Mouse (Mus musculus): Measurements from ENCODE around the gene Trim15.

The Trim15 gene

DNA sequence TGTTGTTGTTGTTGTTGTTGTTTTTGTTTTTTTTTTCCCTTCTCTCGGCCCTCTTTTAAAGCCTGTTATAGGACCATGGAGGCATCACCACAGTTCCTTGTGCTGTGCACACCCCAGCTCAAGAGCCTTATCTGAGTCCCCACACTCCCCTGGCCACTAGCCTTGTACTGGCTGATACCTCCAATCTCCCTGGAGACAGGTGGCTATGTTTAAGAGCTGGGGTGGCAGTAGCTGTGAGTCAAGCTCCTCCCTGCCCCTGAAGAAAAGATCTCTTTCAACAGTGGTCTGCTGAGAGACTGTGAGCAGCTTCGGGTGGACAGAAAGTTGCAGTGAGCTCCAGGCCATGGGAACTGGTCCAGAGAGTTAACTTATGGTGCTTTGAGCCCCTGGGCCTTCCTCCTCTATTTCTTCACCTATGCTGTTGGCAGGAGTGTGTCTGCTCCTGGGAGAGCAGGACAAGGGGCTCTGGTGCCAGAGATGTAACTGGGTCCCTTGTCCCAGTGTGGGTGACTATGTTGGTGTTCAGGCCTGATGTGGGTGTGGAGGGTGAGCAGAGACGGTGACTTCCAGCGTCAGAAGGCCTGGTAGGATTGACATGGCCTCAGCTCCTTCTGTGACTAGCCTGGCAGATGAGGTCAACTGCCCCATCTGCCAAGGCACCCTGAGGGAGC lies 2.4 kb upstream of the Trim15 start, which contains the start of gene Trim10:
Gene Trim10 (plus strand): TSS at position 291 of the 671 bp plus-strand sequence.
- no peak for DNase-seq

DNA sequence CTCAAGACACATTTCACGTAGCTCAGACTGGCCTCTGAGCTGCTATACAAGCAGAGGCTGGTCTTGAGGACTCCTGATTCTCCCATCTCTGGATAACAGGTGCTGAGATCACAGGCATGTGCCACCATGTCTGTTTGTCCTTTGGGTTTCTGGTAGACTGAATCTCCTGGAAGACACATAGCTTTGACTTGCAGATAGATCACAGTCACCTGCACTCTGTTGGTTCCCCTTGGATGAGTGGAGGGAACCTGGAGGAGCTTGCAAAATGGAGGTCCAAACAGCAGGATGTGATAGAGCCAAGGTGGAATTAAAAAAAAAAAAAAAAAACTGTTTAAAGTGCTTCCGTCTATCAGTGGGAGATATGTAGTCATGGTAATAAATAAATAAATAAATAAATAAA lies 1.8 kb upstream of the Trim15 start:
- DNase-seq, result no peak

DNA sequence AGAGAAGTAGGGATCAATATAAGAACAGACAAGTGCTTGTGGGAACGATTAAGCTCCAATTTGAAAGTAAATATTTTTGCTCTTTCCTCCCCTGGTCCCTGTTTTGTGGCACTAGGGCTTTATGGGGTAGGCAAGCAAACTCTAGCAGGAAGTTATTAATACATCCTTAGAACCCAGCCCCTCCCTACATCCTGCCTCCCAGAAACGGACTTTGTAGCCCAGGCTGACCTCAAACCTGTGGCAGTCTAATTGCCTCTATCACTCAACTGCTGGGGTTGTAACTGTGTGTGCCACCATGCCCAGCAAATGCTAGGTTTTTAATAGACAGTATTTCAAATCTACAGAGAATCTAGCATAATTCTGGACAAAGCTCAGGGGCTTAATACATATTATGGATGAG lies 5.3 kb downstream of the Trim15 start:
- DNase-seq, result no peak

DNA sequence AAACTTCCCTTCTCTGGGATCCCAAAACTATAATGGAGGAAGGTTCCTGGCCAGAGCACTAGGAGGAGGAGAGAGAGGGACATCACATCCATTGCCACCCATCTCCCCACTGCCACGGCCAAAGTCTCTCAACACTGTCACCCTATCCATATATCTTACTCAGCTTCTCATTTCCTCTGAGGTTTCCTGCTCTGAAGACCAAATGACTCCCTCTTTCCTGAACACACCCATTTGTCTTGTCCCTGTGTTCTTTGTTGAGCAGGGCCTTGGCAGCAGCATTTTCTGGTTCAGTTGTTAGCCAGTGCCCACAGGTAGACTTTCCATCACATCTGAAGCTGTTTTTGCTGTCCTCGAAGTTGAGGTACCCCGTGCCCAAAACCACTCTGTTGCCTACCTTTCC lies 8.8 kb downstream of the Trim15 start:
- DNase-seq, result no peak

DNA sequence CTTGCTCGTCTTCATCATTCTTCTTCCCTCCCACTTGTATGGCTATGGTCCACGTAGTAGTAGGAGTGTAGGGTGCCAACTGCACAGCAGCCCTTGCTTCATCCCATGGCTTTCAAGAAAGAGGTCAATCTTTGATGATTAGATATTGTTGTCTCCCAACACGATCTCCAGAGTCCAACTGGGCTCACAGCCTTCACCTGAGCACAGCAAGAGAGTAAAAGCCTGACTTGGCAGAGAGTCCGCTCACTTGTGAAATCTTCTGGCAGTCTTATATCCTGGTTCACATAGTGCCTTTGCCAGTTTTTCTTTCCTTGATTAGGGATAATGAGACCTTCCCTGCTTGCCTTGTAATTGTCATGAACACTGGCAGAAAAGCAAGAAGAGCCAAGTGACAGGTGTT lies 10.8 kb downstream of the Trim15 start:
- DNase-seq, result no peak

DNA sequence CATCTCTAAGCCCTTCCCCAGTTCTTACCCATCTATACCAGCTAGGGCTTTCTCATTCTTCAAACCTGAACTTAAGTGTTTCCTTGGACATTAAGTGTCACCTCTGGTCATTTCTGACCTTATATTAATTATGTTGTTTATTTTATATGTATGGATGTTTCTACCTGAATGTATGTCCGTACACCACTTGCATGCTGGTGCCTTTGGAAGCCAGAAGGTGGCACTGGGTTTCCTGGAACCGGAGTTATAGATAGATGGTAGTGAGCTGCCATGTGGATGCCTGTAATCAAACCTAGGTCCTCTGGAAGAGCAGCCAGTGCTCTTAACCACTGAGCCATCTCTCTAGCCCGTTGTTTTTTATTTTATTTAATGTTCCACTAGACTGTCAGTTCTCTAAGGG lies 11.5 kb downstream of the Trim15 start:
- no peak for DNase-seq

DNA sequence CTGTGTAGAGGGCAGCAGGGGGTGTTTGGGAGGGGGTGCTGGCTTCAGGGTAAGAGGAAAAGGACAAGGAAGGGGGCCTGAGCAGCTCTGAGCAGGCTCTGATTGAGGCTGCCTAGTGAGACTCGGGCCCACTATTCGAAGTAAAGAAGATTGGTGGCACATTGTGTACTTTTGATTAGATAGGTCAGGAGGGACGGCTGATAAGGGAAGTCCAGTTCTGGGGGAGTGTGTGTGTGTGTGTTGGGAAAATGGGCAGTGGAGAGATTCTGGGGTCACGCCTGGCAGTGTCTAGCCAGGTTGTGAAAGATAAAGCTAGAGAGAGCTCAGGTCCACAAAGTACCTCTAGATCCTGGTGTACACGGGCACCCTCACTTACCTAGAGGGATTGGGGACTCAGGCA lies 15.4 kb downstream of the Trim15 start:
- DNase-seq, result no peak

DNA sequence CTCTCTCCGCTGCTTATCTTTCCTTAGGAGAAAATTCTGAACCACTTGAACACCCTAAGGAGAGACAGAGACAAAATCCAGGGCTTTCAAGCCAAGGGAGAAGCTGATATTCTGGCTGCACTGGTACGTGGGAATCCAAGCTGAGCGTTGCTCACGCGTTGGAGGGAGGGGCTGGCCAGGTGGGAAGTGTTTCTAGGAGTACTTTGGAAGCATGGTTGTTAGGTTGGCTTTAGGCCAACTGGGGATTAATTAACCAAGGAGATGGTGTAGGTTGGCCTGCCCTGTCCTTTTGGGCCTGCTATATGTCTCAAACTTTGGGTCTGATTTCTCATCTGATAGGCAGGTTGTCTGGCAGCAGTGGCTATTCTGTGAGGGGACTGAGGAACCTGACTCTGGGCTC lies 15.8 kb downstream of the Trim15 start:
- no peak for DNase-seq

DNA sequence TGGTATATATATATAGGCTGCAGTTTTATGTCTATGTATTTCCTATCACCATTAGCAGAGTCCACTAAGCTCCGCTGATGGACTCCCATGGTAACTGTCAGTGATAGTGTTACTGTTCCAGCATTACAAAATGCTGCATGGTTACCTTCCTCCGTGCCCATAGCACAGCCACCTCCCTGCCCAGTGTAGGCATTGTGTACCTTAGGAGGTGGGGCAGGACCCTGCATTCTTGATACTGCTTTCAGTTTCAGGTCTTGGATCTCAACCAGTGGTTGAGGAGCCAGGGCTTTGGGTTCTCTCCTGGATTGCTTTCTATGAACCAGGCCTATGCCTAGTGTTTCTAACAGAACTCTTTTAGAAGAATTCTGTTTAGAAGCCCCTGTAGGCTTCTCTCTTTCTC lies 17.0 kb downstream of the Trim15 start:
- no peak for DNase-seq

DNA sequence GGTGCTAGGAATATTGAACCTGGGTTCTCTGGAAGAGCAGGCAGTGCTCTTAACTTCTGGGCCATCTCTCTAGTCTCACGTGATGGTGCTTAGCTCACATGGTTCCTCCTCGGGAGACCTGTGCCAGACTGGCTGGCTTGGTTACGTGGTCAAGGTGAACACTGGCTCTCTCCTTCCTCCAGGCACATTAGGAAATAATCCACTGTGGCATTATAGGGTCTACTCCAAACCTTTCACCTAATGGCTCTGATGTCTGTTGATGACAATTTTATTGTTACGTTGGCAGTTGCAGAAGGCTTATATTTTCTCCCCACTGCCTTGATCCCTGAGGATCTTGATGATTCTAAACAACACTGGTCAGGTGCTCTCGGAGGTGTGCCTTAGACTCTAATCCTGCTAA lies 18.1 kb downstream of the Trim15 start:
- no peak for DNase-seq

DNA sequence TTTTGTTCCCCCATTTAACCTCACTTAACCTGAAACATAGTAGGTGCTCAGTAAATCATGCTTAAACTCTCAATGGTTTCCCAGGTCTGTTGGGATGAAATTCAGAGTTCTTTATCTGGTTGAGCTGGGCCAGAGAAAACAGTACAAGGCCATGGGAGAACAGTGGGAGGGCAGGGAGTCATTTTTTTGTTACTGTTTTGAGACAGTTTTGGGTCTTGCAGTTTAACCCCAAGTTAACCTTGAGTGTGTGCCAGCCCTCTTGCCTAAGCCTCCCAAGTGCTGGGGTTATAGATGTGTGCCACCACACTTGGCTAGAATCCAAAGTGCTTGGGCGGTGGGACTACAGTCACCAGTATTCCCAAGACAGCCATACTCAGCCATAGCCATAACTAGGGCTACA lies 22.3 kb downstream of the Trim15 start:
- no peak for DNase-seq

DNA sequence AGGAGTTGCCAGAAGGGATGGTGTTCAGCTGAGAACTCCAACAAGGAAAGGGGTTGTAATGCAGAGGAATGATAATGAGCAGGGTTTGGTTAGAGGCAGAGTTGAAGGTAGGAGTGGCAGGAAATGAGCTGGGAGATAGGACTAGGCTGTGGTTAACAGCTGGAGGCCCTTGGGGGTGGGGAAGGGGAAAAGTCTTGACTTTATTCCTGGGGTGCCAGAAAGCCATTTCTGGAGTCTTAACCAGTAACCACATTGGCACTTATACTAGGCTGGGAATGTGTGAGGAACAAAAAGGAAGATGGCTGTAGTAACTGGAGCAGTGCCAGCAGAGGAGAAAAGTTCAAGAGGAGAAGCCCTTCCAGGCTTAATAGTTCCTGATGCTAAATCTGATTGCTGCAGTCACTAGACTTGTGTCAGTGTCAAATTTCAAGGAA lies 22.7 kb downstream of the Trim15 start:
- no peak for DNase-seq

DNA sequence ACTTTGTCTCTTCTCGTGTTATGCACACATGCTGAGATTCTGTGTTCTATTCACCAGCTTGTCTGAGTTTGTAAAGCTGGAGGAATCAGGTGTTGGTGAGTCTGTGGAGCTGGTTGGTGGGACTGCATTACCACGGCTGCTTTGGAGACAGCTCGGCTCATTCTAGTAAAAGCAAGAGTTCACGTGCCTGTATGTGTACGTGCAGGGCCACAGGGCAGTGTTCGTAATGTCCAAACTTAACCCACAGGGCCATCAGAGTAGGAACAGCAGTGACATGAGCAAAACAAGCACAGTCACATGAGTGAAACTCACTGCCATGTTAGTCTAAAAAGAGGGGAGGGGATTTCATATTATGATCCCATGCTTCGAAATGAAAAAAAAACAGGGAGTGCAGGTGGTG lies 23.3 kb downstream of the Trim15 start:
- no peak for DNase-seq

DNA sequence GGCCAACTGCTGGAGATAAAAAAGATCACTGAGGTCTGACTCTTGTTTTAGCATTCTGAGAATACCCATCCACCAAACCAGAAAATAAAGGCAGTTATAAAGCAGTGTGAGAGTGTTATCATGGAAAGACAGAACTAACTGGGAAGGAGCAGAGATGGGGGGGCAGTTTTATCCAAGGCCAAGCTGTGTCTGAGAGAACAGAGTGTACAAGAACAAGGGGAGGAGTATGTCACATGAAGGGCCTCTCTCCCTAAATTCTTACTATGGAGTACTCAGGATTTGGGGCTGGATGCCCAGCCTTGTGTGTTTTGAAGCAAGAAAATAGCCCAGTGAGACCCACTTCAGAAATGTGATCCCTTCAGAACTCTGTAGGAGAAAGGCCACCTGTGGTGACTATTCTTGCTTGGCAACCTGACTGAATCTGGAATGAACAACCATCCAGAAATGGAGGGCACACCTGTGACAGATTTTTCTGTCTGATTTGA lies 26.0 kb downstream of the Trim15 start:
- DNase-seq, result no peak

DNA sequence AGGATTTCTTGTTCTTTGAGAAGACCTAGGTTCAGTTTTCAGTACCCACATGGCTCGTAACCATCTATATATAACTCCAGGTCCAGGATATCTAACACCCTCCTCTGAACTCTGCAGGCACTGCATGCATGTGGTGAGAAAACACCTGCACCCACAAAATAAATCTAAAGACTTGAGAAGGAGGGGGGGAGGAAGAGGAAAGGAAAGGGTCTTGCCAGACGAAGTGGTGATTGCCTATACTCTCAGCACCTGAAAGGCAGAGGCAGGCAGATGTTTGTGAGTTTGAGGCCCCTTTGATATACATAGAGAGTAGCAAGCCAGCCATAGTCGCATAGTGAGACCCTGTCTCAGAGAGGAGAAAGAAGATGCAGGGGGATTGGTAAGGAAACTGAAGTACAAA lies 27.1 kb downstream of the Trim15 start:
- DNase-seq, result no peak

DNA sequence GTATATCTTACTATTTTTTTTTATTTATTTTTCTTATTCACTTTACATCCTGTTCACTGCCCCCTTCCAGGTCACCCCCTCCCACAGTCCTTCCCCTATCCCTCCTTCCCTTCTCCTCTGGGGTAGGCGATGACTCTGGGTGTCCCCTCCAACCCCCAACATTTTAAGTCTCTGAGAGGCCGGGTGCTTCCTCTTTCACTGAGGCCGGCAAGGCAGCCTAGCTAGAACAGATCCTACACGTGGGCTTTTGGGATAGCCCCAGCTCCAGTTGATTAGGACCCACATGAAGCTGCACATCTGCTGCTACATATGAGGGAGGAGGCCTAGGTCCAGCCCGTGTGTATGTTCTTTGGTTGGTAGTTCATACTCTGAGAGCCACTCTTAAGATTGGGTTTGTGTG lies 28.0 kb downstream of the Trim15 start:
- no peak for DNase-seq

DNA sequence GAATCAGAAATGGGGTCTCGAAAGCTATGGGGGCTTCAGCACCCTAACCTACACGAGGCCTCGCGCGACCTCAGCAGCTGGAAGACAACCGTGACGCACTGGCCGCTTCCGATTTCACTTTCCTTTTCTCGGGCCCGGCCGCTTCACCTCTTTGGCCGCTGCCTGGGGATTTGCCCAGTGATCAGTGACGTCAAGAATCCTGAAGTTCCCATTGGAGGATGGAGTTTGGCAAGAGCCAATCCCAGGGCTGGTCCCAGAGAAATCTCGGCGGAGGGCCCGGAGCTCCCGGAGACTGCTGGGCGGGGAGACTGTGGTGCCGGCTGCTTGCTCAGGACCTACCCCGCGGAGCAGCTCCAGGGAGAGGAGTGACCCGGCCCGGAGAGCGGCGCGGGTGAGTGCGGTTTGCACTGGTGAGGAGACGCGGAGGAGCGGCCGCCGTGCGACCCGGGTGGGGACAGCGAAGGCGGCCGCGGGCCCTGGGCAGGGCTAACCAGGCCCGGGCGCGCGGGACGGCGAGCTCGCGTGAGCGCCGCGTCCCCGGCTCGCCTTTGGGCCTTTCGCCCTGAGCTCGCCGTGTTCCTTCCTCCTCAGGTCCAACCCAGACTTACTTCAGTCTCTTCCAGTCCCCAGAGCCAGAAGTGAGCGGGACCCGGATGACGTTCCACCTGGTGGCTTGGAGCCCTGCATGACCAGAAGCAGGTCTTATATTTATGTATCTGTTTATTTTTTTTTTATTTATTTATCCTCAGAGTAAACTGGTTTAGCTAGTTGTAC lies 29.9 kb downstream of the Trim15 start, which contains the start of gene Trim26:
Gene Trim26 (plus strand): TSS at position 261 of the 774 bp plus-strand sequence.
- peak; percentile 96 to 98 for DNase-seq

DNA sequence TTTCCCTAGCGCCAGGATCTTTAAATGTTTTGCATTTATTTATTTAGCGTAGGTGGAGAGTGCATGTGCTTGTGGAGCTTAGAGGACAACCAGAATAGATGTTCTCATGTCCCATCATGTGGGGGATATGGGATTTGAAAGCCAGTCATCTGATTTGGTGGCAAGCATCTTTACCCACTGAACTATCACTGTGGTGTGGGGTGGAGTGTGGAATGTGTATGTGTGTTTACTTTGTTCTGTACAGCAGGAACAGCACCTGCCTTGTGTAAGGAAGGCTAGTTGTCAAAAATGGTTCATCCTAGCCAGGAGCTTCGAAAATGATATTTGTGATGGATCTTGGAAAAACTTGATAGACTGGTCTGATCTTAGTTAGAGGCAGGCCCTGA lies 30.6 kb downstream of the Trim15 start:
- no peak for DNase-seq

DNA sequence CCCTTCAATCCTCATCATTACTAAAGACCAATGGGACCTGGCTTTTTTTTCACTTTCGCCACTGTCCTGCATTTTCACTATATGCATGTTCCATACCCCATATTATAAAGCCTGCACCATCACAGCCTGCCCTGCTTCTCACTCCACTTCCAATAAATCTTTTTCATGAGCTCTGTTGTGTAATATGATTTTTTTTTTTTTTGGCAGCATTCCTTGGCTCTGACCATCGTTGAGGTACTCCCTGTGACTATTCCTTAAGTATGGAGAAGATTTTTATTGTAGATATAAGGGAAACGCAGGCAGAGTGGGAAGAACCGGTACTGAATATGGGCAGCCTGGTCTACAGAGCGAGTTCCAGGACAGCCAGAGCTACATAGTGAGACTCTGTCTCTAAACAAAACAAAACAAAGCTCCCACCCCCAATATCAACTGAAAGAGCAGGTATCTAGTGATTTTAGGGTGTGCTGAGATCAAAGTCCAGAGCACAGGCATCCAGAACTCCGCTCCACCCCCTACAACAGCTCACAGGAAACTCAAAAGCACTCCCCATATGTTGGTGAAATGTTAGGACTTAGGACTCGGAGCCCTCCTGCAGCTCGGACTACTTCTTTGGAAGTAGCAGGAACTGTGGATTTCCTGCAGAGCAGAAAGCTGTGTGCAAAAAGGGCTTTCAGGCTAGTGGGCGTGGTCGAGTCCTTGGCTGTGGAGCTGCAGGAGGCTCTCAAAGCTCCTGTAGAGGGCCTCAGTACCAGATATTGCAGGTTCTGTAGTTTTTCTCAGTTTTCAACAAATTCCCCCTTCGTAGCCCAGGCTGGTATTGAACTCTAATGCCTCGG lies 31.2 kb downstream of the Trim15 start:
- peak; percentile 55 to 64 for DNase-seq

DNA sequence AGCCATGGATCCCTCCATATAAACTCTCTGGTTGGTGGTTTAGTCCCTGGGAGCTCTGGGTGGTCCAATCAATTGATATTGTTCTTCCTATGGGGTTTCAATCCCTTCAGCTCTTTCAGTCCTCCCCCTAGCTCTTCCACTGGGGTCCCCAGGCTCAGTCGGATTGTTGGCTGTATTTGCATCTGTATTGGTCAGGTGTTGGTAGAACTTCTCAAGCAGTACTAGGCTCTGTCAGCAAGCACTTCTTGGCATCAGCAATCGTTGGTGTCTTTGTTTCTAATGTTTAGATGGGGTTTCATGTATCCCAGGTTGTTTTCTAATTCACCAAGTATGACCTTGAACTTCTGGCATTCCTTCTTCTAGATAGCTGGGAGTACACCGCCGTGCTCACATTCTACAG lies 34.3 kb downstream of the Trim15 start:
- no peak for DNase-seq

DNA sequence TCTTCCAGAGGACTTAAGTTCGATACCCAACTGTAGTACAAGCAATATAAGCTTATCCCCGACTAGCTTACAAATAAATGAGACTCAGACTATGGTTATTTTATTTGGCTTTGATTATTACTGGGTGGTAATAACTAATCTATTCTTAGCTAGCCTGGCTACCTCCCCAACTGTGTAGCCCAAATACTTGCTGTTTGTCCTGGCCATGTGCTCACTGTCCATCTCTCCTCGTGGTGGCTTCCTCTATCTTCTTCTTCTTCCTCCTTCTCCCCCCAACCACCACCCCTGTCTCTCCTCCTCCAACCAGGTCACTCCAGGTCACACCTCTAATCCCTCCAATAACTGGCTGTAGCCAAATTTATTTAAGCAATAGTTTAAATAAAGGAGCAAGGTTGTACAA lies 36.5 kb downstream of the Trim15 start:
- DNase-seq, result no peak

DNA sequence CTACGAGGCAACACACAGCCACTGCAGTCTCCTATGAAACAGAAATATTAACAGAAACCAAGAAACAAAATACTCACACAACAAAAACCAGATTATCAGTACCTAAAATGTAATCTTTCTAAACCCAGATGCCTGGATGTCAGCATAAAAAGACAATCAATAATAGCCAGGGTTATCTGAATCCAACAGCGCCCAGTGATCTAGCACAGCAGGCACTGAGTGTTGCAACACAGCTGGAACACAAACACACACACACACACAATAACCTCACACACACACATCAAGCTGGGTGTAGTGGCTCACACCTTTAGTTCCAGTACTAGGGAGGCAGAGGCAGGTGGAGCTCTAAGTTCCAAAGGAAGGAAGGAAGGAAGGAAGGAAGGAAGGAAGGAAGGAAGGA lies 38.5 kb downstream of the Trim15 start:
- no peak for DNase-seq

DNA sequence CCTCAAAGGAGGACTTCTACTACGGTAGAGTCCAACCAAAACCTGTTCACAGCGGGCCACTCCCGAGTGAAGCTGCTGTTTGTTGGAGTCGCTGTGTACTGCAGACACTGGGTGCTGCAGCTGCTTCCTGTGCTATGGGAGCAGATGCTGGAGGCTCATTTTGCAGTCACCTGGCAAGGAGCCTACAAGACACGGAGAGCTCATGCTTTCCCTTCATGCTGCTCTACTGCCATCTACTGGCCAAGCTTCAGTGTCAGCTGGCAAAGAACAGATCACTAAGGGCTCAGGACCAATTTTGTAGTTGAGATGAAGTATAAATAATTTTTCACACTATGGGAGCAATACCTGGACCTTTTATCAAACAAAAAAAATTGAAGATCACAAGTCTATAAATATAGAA lies 41.0 kb downstream of the Trim15 start:
- DNase-seq, result peak; percentile 85 to 91

Data from cerebellum, adult 18-20 months (tissue).